Mouse (Mus musculus): Measurements from ENCODE around the gene Adam23. TPM values are rescaled to one million over a fixed set of nuclear protein-coding genes. Genes with fewer than 3 reads are reported as not detected.
"Not testable (repeated sequence)": the region's sequence is repeated elsewhere in the genome, so short reads cannot be mapped to it uniquely, and the experiment has no call there.

Gene Adam23
- polyA plus RNA-seq, 1 experiment from 2014 or later = 0.78 TPM

GRCm38 (mm10) chr1:63579153-63579552 lies 133.5 kb downstream of the Adam23 start:
- Histone ChIP-seq H3K4me1 (no peaks in the 10 kb centered on the region), H3K4me3 (no peak overlapping the region), H3K27ac (replicated peaks) (no peak overlapping the region), H3K27me3 (replicated peaks) (no peaks in the 10 kb centered on the region), H3K4me2 (no peak overlapping the region), H3K9ac (no peak overlapping the region), H3K9me3 (no peaks in the 10 kb centered on the region), H3K36me3 (no peaks in the 10 kb centered on the region)
- ATAC-seq (ENCODE audit: extremely low read depth, insufficient number of reproducible peaks, low FRiP score, low TSS enrichment) = no peak
- 62% methylated on average over 8 of the region's 8 CpGs for WGBS

DNA sequence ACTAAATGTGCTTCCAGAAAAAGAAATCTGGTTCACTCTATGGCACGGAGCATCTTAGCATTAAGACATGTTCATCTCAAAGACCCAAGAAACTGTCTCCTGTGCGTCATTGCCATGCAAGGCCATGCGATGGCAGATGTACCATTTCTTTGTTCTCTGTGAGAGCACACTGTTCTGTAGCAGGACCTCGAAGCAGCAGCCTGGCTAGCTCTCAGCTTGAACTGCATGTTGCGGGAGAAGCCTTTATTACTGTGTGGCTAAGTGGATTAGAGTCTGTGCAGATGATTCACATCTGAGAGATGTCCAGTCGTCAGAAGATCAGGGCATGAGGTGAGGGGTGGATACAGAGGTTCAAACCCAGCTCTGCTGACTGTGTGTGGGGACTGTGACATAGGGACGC lies 141.2 kb downstream of the Adam23 start:
- no peaks in the 10 kb centered on the region for H3K9me3 ChIP-seq
- WGBS = 73% methylated on average over 7 of the region's 7 CpGs
- no peaks in the 10 kb centered on the region for H3K27me3 ChIP-seq (replicated peaks)
- no peak overlapping the region for H3K4me2 ChIP-seq
- no peaks in the 10 kb centered on the region for H3K4me1 ChIP-seq
- no peak for ATAC-seq (ENCODE audit: extremely low read depth, insufficient number of reproducible peaks, low FRiP score, low TSS enrichment)
- H3K27ac ChIP-seq (replicated peaks) = no peak overlapping the region
- no peak overlapping the region for H3K4me3 ChIP-seq
- no peak overlapping the region for H3K9ac ChIP-seq
- H3K36me3 ChIP-seq = no peaks in the 10 kb centered on the region

- no peak for ATAC-seq (ENCODE audit: extremely low read depth, insufficient number of reproducible peaks, low FRiP score, low TSS enrichment)
- H3K27me3 ChIP-seq (replicated peaks) = no peaks in the 10 kb centered on the region
- WGBS = 47% methylated on average over 3 of the region's 3 CpGs
Measured at GRCm38 (mm10) chr1:63603870-63604500, 158.3 kb downstream of the Adam23 start.

GRCm38 (mm10) chr1:63609613-63610012 lies 163.9 kb downstream of the Adam23 start:
- Histone ChIP-seq H3K27ac (replicated peaks) (no peak overlapping the region), H3K9me3 (no peaks in the 10 kb centered on the region), H3K27me3 (replicated peaks) (peaks cover 21% of the 10 kb centered on the region), H3K9ac (no peak overlapping the region), H3K4me2 (no peak overlapping the region), H3K36me3 (no peaks in the 10 kb centered on the region), H3K4me1 (no peaks in the 10 kb centered on the region), H3K4me3 (no peak overlapping the region)
- 82% methylated on average over 4 of the region's 4 CpGs for WGBS
- no peak for ATAC-seq (ENCODE audit: extremely low read depth, insufficient number of reproducible peaks, low FRiP score, low TSS enrichment)

More at GRCm38 (mm10) chr1:63603870-63604500, 158.3 kb downstream of the Adam23 start:
- Histone ChIP-seq H3K4me1 (no peaks in the 10 kb centered on the region), H3K27ac (replicated peaks) (no peak overlapping the region), H3K36me3 (no peaks in the 10 kb centered on the region), H3K9me3 (no peaks in the 10 kb centered on the region), H3K9ac (no peak overlapping the region), H3K4me3 (no peak overlapping the region), H3K4me2 (no peak overlapping the region)

DNA sequence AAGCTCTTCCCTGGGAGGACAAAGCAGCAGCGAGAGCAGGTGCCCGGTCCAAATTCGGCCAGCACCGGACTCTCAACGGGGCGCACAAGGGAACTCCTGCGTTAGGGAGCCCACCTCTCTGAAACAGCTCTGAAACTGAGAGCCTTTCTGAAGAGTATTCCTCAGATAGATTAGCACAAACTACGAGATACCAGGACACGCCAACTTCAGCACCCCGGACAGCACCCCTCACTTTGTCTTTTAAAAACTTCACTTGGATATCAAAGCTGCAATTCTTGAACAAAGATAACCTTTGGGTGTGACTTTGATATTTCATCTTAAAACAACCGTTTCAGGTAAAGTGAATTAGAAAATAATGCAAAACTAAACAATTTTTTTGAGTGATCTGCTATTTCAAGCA lies 168.9 kb downstream of the Adam23 start:
- no peak overlapping the region for H3K27ac ChIP-seq (replicated peaks)
- H3K27me3 ChIP-seq (replicated peaks) = peaks cover 26% of the 10 kb centered on the region
- H3K4me3 ChIP-seq = no peak overlapping the region
- H3K36me3 ChIP-seq = no peaks in the 10 kb centered on the region
- H3K9ac ChIP-seq = no peak overlapping the region
- H3K9me3 ChIP-seq = no peaks in the 10 kb centered on the region
- no peak overlapping the region for H3K4me2 ChIP-seq
- under 1% methylated on average over 11 of the region's 11 CpGs for WGBS
- H3K4me1 ChIP-seq = no peaks in the 10 kb centered on the region
- ATAC-seq (ENCODE audit: extremely low read depth, insufficient number of reproducible peaks, low FRiP score, low TSS enrichment) = no peak

DNA sequence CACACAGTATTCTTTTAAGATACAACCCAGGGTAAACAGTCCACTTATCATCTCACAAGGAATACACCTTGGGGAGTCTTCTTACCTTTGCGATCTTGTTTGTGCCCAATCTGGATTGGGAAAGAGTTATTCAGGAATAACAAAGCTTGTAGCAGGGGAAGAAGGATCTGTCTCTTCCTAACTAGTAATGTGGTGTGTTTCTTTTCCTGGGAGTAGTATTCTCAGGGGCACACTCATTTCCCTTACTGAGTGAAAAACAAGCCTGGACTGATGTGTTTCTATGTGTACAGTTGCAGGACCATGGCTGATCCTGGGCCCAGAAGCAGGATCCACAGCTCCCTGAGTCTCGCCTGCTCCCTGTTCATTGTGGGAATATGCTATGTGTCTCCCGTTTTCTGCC lies 170.0 kb downstream of the Adam23 start, which contains the start of gene Gm39653:
TSS of gene Gm39653 (plus strand) at position 301 of the 400 bp plus-strand sequence.
- no peaks in the 10 kb centered on the region for H3K36me3 ChIP-seq
- H3K4me3 ChIP-seq = no peak within 1 kb of the TSS
- no peaks in the 10 kb centered on the region for H3K4me1 ChIP-seq
- no peak within 1 kb of the TSS for H3K27ac ChIP-seq (replicated peaks)
- no peak within 1 kb of the TSS for H3K4me2 ChIP-seq
- no peaks in the 10 kb centered on the region for H3K9me3 ChIP-seq
- ATAC-seq (ENCODE audit: extremely low read depth, insufficient number of reproducible peaks, low FRiP score, low TSS enrichment) = no peak
- peaks cover 26% of the 10 kb centered on the region for H3K27me3 ChIP-seq (replicated peaks)
- WGBS = 66% methylated on average over 3 of the region's 3 CpGs
- no peak within 1 kb of the TSS for H3K9ac ChIP-seq

DNA sequence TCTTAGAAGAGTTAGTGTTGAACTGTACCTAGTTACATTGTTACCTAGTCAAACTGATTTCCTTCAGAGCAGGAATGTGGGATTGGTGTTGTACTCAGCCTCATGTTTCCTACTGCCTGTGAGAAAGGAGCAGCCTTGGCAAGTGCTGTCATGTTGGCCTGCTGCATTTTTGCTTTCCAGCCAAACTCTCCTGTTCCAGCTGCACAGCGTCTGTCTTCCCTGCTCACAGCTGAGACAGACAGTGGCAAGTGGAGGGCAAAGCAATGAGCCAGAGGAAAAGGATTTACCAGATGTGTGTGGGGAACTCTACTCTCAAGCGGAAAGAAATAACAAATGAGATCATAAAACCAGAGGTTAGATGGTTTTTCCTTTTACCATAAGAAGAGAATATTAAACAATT lies 182.5 kb downstream of the Adam23 start:
- no peak overlapping the region for H3K27ac ChIP-seq (replicated peaks)
- H3K4me3 ChIP-seq = no peak overlapping the region
- no peaks in the 10 kb centered on the region for H3K36me3 ChIP-seq
- H3K9ac ChIP-seq = no peak overlapping the region
- WGBS = 47% methylated on average over 2 of the region's 2 CpGs
- ATAC-seq (ENCODE audit: extremely low read depth, insufficient number of reproducible peaks, low FRiP score, low TSS enrichment) = no peak
- no peaks in the 10 kb centered on the region for H3K27me3 ChIP-seq (replicated peaks)
- peaks cover 10% of the 10 kb centered on the region for H3K9me3 ChIP-seq
- no peaks in the 10 kb centered on the region for H3K4me1 ChIP-seq
- no peak overlapping the region for H3K4me2 ChIP-seq

DNA sequence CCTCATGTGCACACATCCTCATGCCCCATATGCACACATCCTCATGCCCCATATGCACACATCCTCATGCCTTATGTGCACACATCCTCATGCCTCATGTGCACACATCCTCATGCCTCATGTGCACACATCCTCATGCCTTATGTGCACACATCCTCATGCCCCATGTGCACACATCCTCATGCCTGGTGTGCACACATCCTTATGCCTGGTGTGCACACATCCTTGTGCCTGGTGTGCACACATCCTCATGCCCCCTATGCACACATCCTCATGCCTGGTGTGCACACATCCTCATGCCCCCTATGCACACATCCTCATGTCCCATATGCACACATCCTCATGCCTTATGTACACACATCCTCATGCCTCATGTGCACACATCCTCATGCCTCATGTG lies 184.7 kb downstream of the Adam23 start:
- not testable (repeated sequence) for H3K4me2 ChIP-seq; H3K27ac ChIP-seq (replicated peaks); H3K27me3 ChIP-seq (replicated peaks); H3K4me3 ChIP-seq; H3K9ac ChIP-seq; H3K36me3 ChIP-seq; ATAC-seq (ENCODE audit: extremely low read depth, insufficient number of reproducible peaks, low FRiP score, low TSS enrichment); H3K4me1 ChIP-seq; H3K9me3 ChIP-seq

DNA sequence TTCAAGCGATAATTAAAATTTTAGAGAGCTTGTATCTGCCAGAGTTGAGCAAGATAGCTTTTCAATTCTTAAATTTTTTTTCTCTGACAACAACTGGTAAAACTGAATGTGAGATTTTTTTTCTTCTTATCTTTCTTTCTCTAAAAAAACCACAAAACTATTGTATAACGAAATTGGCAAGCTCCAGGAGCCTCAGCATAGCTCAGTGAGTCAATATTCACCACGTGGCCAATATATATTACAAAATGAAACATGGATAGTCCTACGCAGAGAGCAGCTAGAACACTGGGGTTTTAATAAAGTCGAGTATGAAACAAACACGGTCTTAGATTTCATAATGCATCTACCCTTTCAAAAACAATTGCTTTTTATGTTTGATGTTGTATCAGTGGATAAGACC lies 194.2 kb downstream of the Adam23 start:
- H3K4me3 ChIP-seq = no peak overlapping the region
- no peak overlapping the region for H3K27ac ChIP-seq (replicated peaks)
- no peaks in the 10 kb centered on the region for H3K36me3 ChIP-seq
- no peaks in the 10 kb centered on the region for H3K27me3 ChIP-seq (replicated peaks)
- H3K9ac ChIP-seq = no peak overlapping the region
- no peak for ATAC-seq (ENCODE audit: extremely low read depth, insufficient number of reproducible peaks, low FRiP score, low TSS enrichment)
- H3K9me3 ChIP-seq = no peaks in the 10 kb centered on the region
- no peaks in the 10 kb centered on the region for H3K4me1 ChIP-seq
- H3K4me2 ChIP-seq = no peak overlapping the region
- 67% methylated on average over 6 of the region's 6 CpGs for WGBS

Other genes with a start within 250 kb of the Adam23 start
- gene Gpr1, start 231.3 kb upstream of the Adam23 start, polyA plus RNA-seq (2015; fragmentation: Nextera tagmentation; extraction: Ambion mirVana) = 0.22 and 0.27 TPM in 2 replicates
- gene Zdbf2, start 172.6 kb upstream of the Adam23 start, polyA plus RNA-seq (2015; fragmentation: Nextera tagmentation; extraction: Ambion mirVana) = 6.5 and 7.0 TPM in 2 replicates
- not detected in 2 replicates for gene Gm39653, start 170.1 kb downstream of the Adam23 start, polyA plus RNA-seq (2015; fragmentation: Nextera tagmentation; extraction: Ambion mirVana)
- gene Dytn, start 241.0 kb downstream of the Adam23 start, polyA plus RNA-seq (2015; fragmentation: Nextera tagmentation; extraction: Ambion mirVana) = not detected in 2 replicates